In the genomic region with DNA sequence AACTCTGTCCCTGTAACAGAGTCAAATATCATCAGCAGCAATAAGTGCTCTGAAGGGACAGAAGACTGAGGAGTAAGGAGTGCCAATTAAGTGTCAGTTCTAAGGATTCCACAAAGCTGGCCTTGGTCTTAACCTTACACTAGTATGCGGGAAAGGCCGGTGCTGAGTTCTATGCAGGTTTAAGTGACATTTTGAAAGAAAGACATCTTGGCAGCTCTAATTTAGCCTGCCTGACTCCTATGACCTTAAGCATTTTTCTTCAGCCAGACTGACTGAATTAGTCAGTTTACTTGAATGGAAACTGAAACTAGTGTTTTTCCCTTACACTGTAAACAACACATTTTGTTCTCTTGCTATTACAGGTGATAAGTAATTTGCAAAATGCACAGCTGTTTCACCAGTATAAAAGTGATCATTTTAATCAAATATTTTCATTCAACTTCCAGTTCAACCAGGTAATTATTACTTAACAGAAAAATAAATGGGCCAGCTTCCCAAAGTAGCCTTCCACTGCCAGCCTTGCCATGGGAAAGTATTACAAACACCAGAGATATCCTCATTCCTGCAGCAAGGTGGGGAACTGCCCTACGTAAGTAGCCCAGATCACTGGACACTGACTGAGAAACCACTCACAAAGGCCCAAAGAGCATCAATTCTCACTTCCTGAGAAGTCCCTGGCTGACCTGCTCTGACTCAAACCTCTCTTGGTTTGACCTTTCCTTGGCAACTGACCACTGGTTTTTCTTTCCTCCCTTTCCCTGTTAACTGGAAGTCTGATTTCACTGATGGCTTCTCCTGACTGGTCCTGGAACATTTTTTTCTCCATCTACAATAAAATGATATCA, we compare ENCODE assay signal across 24 mouse cellular contexts. TPM values are rescaled to one million over a fixed set of nuclear protein-coding genes. Genes with fewer than 3 reads are reported as not detected.
A peak's percentile ranks its signal among the peaks of the same experiment; 100 is the strongest.
DNase-seq lines count a peak whose midpoint lies in the region; ATAC-seq and TF ChIP-seq lines count a peak whose summit lies in the region.
"Had no signal": no experiment of that assay in that cellular context is flagged by ENCODE, and none has a peak within 500 bp of the region (broad histone marks: within the 10 kb centered on the region; RNA-seq: fewer than 3 reads in every experiment).

No protein-coding gene starts in this region.

- ATAC-seq in CD4-positive, CD25-positive, alpha-beta regulatory T cell, adult 4 months, result peak; percentile 82
- ATAC-seq in erythroblast, adult 5-6 weeks (replicated peaks; ENCODE audit: low FRiP score, poor library complexity, severe bottlenecking), result no peak
- ATAC-seq: hindbrain, postnatal 0 days; Patski had no signal

- H3K36me3 ChIP-seq in kidney, adult 2 months (ENCODE audit: control insufficient read depth, insufficient read depth, low read length), result no peaks in the 10 kb centered on the region
- H3K36me3 ChIP-seq: forebrain, embryonic 12.5 days; heart, embryonic 13.5 days; limb, embryonic 13.5 days; midbrain, embryonic 12.5 days had no signal

- WGBS in kidney, adult 2 months, result 52% methylated on average over 3 of the region's 3 CpGs

- TF ChIP-seq POLR2A in kidney, adult 2 months (IDR thresholded peaks at IDR 0.05; ENCODE audit: low read depth, low read length), result no peak

- no peak overlapping the region for H3K27ac ChIP-seq in kidney, adult 2 months (ENCODE audit: insufficient read depth, low read depth, low read length)
- H3K27ac ChIP-seq: forebrain, embryonic 12.5 days; heart, adult 2 months; heart, embryonic 13.5 days; hindbrain, postnatal 0 days; limb, embryonic 13.5 days; liver, embryonic 14.5 days; midbrain, embryonic 12.5 days had no signal

- H3K4me3 ChIP-seq in kidney, adult 2 months (ENCODE audit: insufficient read depth, low read depth, low read length), result no peak overlapping the region
- H3K4me3 ChIP-seq: forebrain, embryonic 12.5 days; heart, adult 2 months; heart, embryonic 13.5 days; limb, embryonic 13.5 days; midbrain, embryonic 12.5 days had no signal

- TF ChIP-seq CTCF in kidney, adult 2 months (conservative IDR thresholded peaks at IDR 0.05; ENCODE audit: insufficient read depth, insufficient read length, low read depth, low read length), result no peak

- peak; percentile 31 for DNase-seq in kidney, adult 2 months
- DNase-seq in kidney, adult 8-10 months, result no peak
- peak; percentile 24 for DNase-seq in CD4-positive helper T cell, adult 2 months (ENCODE audit: low read depth, low spot score)
- peak; percentile 56 for DNase-seq in induced T-regulatory cell, adult 2 months (ENCODE audit: low read depth)
- no peak for DNase-seq in cerebellum, postnatal 25 days
- DNase-seq: cerebellum, adult 2 months; cerebellum, postnatal 36 days; gastrocnemius, postnatal 36 days; heart, adult 2 months; heart, postnatal 14 days; kidney, adult 11 months; layer of hippocampus, adult 9-11 months; lung, embryonic 14.5 days; right cerebral cortex, postnatal 14 days; spleen, adult 18-20 months had no signal

- peaks cover 2% of the 10 kb centered on the region; the same call in 1 of the 2 replicates for H3K4me1 ChIP-seq in kidney, adult 2 months (ENCODE audit: control insufficient read depth, insufficient read depth, low read length)
- H3K4me1 ChIP-seq: forebrain, embryonic 12.5 days; limb, embryonic 13.5 days; midbrain, embryonic 12.5 days had no signal

- H3K27me3 ChIP-seq in kidney, adult 2 months (replicated peaks; ENCODE audit: control insufficient read depth, insufficient read depth, low read length), result no peaks in the 10 kb centered on the region
- H3K27me3 ChIP-seq: forebrain, embryonic 12.5 days; heart, embryonic 13.5 days; limb, embryonic 13.5 days; midbrain, embryonic 12.5 days; Patski had no signal

RNA-seq across cellular contexts. Expression of gene Arap2, which starts 42.5 kb away (rescaled TPM):
- polyA plus RNA-seq in kidney, adult 2 months (2012; rRNA removed), result 5.0 and 6.6 TPM in 2 replicates
- polyA plus RNA-seq in CD4-positive, CD25-positive, alpha-beta regulatory T cell, adult 4 months (2017; shearing (Covaris generic)), result 10 to 100 TPM; 28.6 to 32.8 TPM
- total RNA-seq in erythroblast, adult 5-6 weeks (2015; ENCODE audit: low replicate concordance), result 4.8 and 7.5 TPM in 2 replicates
- total RNA-seq in erythroblast, adult 5-6 weeks (2017; ENCODE audit: low replicate concordance), result 2.1 and 5.6 TPM in 2 replicates

Comparison
In these comparisons a context has a peak if more than half of its experiments do, and no peak if none do; other contexts are left out.
1. DNase-seq: peak in kidney, adult 2 months (single experiment), CD4-positive helper T cell, adult 2 months (single experiment) and induced T-regulatory cell, adult 2 months (single experiment); none in kidney, adult 8-10 months (0 of 2) and cerebellum, postnatal 25 days (0 of 2).